Mouse (Mus musculus) lung, postnatal 14 days (tissue): ENCODE results near the gene Lgi1.
A peak's percentile ranks its signal among the peaks of the same experiment; 100 is the strongest.

ENCODE experiments used
- DNase-seq: peaks from one replicate; pipeline ENCODE4 v3.0.0; 2021

Gene Lgi1

DNA sequence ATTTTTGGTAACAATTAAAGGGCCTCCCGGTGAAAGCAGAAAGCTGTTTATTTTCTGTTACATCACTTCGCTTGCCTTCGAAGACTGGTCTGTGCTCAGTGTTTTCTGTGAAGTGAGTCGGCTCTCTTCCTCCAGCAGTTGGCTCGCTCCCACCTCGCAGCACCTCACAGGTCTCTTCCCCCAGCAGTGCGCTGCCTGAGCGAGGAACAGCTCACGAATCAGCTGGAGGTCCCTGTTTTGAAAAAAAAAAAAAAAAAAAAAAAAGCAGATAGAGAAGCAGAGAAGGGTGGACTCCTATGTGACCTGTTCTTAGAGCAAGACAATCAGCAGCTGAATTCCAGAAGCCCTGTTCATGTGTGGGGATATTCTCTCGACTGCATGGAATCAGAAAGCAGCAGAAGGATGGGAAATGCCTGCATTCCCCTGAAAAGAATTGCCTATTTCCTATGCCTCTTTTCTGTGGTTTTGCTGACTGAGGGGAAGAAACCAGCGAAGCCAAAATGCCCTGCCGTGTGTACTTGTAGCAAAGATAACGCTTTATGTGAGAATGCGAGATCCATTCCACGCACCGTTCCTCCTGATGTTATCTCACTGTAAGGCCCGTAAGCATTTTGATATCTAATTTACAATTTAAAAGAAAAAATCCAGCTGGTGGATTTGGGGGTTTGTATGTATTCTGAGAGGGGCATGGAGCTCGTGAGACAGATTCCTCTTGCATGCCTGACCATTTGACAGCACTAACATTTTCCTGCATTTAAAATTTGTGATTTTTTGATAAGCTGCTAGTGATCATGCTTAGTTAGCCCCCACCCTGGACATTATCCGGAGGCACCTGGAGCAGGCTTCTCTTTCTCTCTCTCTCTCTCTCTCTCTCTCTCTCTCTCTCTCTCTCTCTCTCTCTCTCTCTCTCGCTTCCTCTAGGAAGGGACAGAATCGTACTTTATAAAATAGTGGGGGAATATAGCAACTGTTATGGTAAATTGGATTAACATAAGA, at the start of gene Lgi1:
Lgi1 (plus strand) TSS at position 32 of the 996 bp plus-strand sequence.
- DNase-seq = no peak

DNA sequence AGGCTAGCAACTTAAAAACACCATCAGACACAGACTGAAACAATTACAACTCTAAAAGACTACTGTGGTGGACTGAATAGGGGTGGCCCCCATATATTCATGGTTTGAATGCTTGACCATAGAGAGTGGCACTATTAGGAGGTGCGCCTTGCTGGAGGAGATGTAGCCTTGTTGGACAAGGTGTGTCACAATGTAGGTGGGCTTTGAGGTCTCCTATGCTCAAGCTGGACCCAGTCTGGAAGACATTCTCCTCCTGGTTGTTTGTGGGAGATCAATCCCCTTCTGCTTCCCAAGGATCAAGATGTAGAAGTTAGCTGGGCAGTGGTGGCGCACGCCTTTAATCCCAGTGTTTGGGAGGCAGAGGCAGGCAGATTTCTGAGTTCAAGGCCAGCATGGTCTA, 46.6 kb upstream of the Lgi1 start:
- DNase-seq = no peak

- DNase-seq = no peak
Measured at GRCm38 (mm10) chr19:38223356-38223904, 40.9 kb upstream of the Lgi1 start.

GRCm38 (mm10) chr19:38223905-38224684, 40.2 kb upstream of the Lgi1 start, which contains the start of gene Fra10ac1:
Gene Fra10ac1 (minus strand): TSS chr19:38224156.
- peak; percentile 89 for DNase-seq

DNA sequence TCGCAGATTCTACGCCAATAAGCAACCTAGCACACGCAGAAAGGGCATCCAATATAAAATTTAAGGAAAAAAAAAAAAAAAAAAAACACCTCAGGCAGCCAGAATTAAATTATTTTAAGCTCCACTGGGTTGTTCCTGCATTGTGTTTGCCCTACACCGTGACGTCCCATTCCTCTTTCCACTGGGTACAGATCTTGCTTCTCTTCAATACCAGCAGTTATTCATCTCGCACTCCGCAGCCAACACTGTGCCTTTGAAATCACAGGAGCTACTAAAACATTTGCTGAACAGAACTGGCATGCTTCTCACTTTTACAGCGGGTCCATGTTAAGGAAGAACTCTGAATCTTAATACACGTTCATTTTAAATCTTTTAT, 39.7 kb upstream of the Lgi1 start:
- DNase-seq = no peak

- DNase-seq = no peak
Measured at GRCm38 (mm10) chr19:38228699-38229098, 35.6 kb upstream of the Lgi1 start.

- DNase-seq = no peak
Measured at GRCm38 (mm10) chr19:38232087-38232486, 32.2 kb upstream of the Lgi1 start.

DNA sequence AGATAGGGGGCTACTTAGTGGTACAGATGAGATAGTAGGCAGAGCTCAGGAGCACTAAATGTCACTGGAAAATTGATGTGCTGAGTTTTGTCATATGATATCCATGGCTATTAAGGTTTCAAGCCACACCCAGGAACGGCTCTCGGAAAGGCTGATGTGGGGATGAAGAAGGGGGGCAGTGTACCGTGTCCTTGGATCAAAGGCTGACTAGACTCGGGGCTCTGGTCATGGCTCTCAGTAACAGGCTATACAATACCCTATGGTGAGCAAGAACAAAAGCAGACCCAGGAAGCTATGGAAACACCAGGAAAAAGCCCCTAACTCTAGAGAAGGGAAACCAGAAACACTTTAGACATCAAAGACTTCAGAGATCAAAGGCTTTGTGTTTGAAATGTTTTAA, 31.8 kb upstream of the Lgi1 start:
- DNase-seq = no peak

DNA sequence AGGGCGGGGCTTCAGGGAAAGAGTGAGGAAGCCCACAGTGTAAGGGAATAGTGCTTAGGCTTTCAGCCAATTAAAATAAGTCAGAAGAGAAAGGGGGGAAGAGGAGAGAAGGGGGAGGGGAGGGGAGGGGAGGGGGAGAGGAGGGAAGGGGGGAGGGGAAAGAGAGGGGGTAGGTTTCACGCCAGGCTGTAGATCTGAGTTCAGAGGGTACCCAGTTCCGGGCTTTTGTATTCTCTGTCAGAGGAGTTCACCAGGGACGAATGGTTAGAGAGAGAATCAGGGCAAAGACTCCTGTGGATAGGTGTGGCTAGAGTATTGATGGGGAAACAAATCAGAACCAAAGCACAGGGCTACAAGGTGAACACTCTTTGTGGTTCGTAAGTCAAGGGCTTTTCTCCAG, 27.8 kb upstream of the Lgi1 start:
- DNase-seq = no peak

DNA sequence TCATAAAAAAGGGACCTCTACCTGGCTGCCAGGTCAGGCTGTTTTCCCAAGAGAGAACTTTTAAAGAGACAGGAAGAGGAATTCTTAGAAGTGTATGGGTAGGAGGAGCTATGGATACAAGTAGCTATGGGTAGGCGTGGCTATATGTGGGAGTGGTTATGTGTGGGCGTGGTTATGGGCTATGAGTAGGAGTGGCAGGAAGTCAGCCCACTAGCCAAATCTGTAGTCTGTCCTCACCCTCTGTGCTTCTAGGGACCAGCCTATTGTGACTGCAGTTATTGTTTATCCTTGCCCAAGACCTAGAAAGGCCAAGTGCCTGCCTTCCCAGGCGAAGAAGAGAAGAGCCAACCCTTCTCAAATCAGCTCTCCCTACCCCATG, 26.5 kb upstream of the Lgi1 start:
- DNase-seq = no peak

GRCm38 (mm10) chr19:38238213-38238951, 26.0 kb upstream of the Lgi1 start:
- DNase-seq = no peak

DNA sequence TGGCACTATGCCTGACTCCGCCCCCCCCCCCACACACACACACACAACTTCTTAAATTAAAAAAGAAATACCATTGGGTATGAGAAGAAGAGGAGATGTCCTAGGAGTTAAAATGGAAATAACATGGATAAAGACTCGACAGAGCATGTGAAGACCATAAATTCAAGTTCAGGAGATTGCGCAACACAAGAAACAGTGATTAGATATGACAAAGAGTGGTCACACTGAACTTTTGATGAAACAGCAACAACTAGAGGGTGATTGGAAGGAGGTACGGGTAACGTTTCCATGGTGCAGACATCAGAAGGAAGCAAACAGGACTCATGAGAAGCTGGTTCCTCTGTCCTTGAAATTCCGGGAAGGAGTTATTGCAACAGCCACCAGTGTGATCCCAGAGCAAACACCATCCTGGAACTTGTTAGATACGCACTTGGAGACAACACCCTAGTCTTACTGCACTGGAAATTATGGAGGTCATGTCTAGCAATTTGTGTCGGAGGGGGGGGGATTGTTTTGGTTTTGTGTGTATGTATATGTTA, 22.0 kb upstream of the Lgi1 start:
- no peak for DNase-seq

DNA sequence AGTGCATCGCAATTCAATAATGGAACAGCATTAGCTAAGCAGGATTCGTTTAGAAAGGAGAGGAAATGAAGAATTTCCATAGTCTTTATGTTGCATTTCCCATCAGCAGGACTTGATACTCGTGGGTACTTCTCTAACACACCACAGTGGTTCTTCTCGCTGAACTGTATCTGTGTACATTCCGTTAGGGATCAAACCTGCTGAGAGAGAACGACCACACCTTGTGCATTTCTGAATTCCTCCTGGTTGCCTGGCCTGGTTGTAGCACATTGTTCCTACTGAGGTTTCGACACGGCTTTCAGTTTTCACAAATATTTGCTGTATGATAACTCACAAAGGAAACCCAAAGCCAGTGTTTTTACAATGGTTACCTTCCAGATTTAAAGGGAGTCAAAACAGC, 19.6 kb upstream of the Lgi1 start:
- DNase-seq = no peak

DNA sequence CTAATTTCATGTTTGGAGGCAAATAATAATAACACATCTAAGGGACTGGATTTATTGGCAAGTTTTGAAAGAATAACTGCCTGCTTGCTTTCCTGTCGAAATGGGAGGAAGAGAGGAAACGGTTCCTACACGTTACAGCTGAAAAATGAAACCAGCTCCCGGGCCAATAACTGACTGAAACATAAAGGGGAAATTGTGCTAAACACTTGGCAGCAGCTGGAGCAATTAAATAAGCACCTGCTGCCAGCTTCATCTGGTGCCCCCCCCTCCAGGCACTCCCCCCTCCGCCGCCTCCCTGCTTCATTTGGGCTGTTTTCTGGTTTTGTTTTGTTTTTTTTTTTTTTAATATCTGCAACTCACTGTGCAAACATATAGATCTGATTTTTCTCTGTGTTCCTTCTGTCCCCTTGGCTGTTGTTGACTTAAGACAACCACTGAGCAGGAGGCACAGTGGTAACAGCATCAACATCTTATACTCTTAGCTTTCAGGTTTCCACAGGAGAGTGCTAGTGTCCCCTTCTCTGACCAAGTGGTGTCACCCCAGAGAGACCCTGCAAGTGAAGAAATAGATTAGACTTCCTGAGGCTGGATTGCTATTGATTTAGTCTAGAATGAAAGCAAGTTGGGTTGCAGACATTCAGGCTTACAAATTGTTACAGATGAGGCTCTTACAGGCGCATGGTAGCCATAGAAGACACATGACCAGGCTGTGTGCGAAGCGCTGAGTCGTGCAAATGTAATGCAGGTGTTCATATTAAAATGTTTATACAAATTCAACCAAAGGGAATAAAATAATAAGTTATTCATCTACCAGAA, 18.8 kb upstream of the Lgi1 start:
- DNase-seq = no peak

GRCm38 (mm10) chr19:38246177-38246622, 18.1 kb upstream of the Lgi1 start:
- no peak for DNase-seq

GRCm38 (mm10) chr19:38249627-38250026, 14.7 kb upstream of the Lgi1 start:
- DNase-seq = no peak

- DNase-seq = peak; percentile 17
Measured at GRCm38 (mm10) chr19:38253796-38254195, 10.5 kb upstream of the Lgi1 start.

- no peak for DNase-seq
Measured at GRCm38 (mm10) chr19:38258651-38259065, 5.7 kb upstream of the Lgi1 start.

- no peak for DNase-seq
Measured at GRCm38 (mm10) chr19:38259436-38259835, 4.9 kb upstream of the Lgi1 start.

DNA sequence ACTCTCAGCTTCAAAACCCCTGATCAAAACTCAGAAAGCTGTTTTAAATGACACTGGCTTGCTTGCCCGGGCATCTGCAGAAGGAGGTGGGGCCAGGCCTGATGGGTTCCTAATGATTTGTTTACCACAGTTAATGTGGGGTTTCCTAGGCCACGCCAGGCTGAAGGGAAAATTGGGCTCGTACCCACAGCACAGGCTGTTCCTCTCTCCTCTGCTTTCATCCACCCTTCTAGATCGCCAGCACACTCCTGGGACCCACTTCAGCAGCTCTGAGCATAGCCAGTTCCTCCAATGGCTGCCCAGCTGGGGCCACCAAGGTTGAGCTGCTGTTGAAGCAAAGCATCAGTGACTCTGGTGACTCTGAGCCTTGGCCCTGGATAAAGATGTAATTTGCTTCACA, 4.0 kb upstream of the Lgi1 start:
- DNase-seq = no peak

DNA sequence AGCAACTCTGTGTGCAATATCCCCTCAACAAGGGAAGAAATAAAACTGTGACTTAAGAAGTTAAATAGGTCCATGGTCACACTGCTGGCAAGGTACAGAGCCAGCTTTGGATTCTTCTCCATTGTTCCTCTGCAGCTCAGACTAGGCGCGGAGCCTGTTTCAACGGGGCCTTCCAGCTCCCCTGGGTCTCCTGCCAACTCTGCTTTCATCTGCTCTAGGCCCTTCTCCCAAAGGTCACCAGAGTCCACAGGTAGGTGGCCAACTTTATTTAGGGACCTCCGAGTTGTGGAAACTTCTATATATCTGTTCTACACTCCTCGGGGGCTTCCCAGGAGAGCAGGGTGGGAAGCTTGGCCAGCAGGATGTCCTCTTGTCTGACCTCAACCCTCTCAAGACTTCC, 3.0 kb upstream of the Lgi1 start:
- no peak for DNase-seq
